Mouse (Mus musculus) G1E (cell line): ENCODE data around the gene Ecel1.

Source experiments
- CTCF ChIP-seq: IDR thresholded peaks from 2 replicates; pipeline ENCODE4 v1.5.1; 2012; ENCODE audit warnings: low read depth, low read length, inconsistent platforms, mixed read lengths
- GATA1 ChIP-seq: IDR thresholded peaks from 2 replicates; pipeline ENCODE4 v1.6.1; 2012; ENCODE audit warnings: borderline replicate concordance, low read length, inconsistent platforms, mixed read lengths
- GATA2 ChIP-seq: IDR thresholded peaks from 2 replicates; pipeline ENCODE4 v1.6.1; 2012; ENCODE audit warnings: low read depth, low read length, inconsistent platforms, borderline replicate concordance
- POLR2AphosphoS5 ChIP-seq: IDR thresholded peaks from 2 replicates; pipeline ENCODE4 v1.6.1; 2012; ENCODE audit warnings: low read depth, low read length, inconsistent platforms; ENCODE audit not compliant: insufficient replicate concordance
- TAL1 ChIP-seq: conservative IDR thresholded peaks from 2 replicates; pipeline ENCODE4 v1.6.1; 2012; ENCODE audit warnings: low read depth, low read length, inconsistent platforms, mixed read lengths

DNA sequence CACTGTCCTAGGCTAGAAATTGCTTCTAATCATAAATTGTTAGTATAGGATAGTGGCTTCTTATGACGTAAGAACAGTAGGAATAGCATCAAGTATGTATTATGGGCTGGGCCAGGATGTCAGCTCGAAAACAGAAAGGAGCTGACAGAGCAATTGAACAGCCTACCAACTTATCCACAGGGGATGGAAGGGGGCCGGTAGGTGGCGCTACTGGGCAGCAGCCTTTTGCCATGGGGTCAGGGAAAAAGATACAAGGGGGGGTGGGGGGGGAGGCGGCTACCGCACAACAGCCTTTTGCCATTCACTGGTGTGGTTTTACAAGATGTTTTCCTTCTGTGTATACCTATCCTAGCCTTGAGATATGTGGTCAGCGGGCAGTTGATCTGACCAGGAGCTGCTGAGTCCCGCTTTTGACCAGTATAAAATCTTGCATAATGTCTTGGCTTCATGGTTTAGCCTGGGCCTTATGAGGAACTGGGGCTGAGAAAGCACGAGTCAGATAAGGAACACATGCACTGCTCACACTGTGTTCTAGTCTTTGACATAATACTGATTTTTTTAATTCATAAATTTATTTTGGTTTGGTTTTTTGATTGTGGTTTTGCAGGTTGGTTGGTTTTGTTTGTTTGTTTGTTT, 44.5 kb downstream of the Ecel1 start:
- peak; percentile 24; the same call in 1 of the 2 replicates for TF ChIP-seq CTCF
- TF ChIP-seq GATA1 = no peak
- no peak for TF ChIP-seq TAL1
- TF ChIP-seq POLR2AphosphoS5 = no peak
- no peak for TF ChIP-seq GATA2
